Mouse (Mus musculus): ENCODE measurements around the gene Prrg1. TPM values are rescaled to one million over a fixed set of nuclear protein-coding genes. Genes with fewer than 3 reads are reported as not detected.
"Not testable (repeated sequence)": the region's sequence is repeated elsewhere in the genome, so short reads cannot be mapped to it uniquely, and the experiment has no call there.

The Prrg1 gene
- polyA plus RNA-seq, 1 experiment from 2014 or later = 15.8 TPM

DNA sequence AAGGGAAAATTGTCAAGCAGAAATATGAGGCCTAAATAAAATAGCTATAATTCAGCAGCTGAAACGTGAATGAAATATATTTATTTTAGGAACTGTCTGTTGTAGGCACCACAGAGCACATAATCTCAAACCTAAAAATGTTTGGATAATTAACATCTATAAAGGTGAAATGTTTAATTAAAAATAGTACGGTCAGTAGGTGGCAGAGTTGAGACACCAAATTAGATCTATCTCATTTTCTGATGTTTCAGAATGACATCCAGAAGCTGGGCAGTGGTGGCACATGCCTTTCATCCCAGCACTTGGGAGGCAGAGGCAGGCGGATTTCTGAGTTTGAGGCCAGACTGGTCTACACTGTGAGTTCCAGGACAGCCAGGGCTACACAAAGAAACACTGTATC is 104.0 kb downstream of the Prrg1 start:
- H3K4me2 ChIP-seq = no peak overlapping the region
- H3K27ac ChIP-seq = no peak overlapping the region
- H3K9ac ChIP-seq = no peak overlapping the region
- no peaks in the 10 kb centered on the region for H3K4me1 ChIP-seq
- no peaks in the 10 kb centered on the region for H3K36me3 ChIP-seq
- no peak overlapping the region for H3K4me3 ChIP-seq
- H3K9me3 ChIP-seq = no peaks in the 10 kb centered on the region
- H3K27me3 ChIP-seq = no peaks in the 10 kb centered on the region
- no peak for ATAC-seq (ENCODE audit: insufficient number of reproducible peaks, low FRiP score, low TSS enrichment, low read depth)
- WGBS = 77% methylated on average over 3 of the region's 3 CpGs

DNA sequence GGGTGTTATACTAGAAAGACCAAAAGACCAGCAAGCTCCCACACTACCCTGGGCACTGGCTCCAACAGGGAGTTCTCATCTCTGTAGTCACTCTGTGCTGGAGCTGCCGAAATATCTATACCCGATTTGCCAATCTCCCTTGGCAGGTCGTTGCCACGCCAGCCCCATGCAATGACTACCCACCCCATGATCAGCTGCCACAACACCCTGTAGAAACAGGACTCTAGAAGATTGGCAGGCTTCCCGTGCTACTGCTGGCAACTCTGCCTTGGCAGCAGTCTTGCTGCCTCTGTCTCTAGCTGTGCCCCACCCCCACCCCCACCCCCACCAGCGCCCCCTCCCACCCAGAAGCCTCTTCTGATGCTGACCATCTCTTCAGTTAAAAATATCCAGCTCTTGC is 149.3 kb downstream of the Prrg1 start:
- Histone ChIP-seq H3K4me3 (no peak overlapping the region), H3K4me2 (no peak overlapping the region), H3K9me3 (no peaks in the 10 kb centered on the region), H3K9ac (no peak overlapping the region), H3K27ac (no peak overlapping the region), H3K27me3 (no peaks in the 10 kb centered on the region), H3K4me1 (no peaks in the 10 kb centered on the region), H3K36me3 (no peaks in the 10 kb centered on the region)
- no peak for ATAC-seq (ENCODE audit: insufficient number of reproducible peaks, low FRiP score, low TSS enrichment, low read depth)
- 84% methylated on average over 6 of the region's 6 CpGs for WGBS

DNA sequence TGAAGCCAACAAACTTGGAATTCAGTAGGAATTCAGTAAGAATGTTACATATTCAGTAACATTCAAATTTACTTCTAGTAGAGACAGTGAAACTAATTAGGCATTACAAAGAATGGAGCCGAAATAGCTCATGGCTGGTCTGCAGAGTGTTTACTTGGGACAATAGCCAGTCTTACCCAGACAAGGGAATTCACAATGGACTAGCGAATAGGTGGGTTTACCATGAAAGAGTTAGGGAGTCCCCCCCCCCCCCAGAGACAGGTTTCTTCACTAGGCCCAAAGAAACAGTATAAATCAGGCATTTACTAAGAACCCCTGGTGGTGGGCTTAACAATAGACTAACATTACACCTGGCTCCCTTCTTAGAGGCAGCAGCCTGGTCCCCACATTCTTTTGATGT is 180.3 kb downstream of the Prrg1 start:
- H3K36me3 ChIP-seq; ATAC-seq (ENCODE audit: insufficient number of reproducible peaks, low FRiP score, low TSS enrichment, low read depth); H3K4me2 ChIP-seq; H3K9me3 ChIP-seq; H3K9ac ChIP-seq; H3K27me3 ChIP-seq; H3K4me1 ChIP-seq; H3K4me3 ChIP-seq; H3K27ac ChIP-seq: not testable (repeated sequence)
- 89% methylated on average over 2 of the region's 2 CpGs for WGBS

Other genes with a start within 250 kb of the Prrg1 start
- gene 4930480E11Rik, start 214.3 kb downstream of the Prrg1 start, polyA plus RNA-seq (2015; fragmentation: Nextera tagmentation; extraction: Ambion mirVana) = not detected in 2 replicates
- not detected in 2 replicates for gene Fam47c, start 153.9 kb upstream of the Prrg1 start, polyA plus RNA-seq (2015; fragmentation: Nextera tagmentation; extraction: Ambion mirVana)